ENCODE assay signal across 8 mouse cellular contexts in the genomic region with DNA sequence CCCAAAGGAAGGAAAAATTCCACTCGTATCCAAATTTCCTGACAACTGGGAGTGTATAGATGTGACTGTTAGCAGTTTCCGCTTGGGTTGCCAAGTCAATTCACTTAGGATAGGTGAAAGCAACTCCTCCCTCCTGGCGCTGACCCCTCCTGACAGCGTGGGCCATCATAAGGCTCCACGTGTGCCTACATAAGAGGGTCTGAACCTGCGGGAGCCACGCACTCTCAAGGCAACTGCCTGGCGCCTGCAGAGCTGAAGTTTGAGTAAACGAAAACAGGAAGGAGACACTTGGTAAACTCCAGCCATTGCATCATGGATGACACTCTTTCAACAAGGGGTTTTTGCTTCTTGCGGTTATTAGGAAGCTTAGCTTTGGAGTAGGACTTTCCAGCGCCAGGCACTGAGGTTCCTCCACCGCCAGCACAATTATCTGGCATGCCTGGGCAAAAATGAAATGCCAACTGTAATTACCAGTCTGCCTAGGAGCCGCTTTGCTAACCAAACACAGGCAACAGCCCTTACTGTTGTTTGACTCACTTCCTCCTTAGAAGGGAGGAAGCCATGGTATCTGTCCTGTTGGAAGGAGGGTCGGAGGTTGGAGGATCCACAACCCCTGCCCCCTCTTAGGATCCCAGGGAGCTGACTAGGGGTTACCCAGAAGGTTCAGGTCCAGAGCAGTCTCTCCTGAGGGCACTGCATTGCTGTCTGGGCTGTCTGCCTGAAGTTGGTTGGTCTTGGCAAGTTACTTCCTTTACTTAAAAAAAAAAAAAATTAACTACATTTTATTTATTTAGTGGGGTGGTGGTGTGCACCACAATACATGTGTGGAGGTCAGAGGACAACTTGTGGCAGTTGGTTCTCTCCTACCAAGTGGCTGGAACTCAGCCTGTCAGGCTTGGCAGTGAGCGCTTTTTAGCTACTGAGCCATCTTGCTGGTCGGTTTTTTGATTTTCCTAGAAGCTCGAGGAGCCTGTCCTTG. TPM values are rescaled to one million over a fixed set of nuclear protein-coding genes. Genes with fewer than 3 reads are reported as not detected.
DNase-seq lines count a peak whose midpoint lies in the region; ATAC-seq and TF ChIP-seq lines count a peak whose summit lies in the region.

No protein-coding gene starts in this region.

- no peak for TF ChIP-seq CTCF in intestine, postnatal 0 days (IDR thresholded peaks at IDR 0.05; ENCODE audit: low read depth)

- peaks cover 5% of the 10 kb centered on the region; the same call in 1 of the 2 replicates for H3K9me3 ChIP-seq in heart, embryonic 10.5 days
- H3K9me3 ChIP-seq in embryonic facial prominence, embryonic 12.5 days: 0 out of 2 replicates have a peak, but pooled peaks cover 3% of the 10 kb centered on the region
- H3K9me3 ChIP-seq in intestine, postnatal 0 days (ENCODE audit: control insufficient read depth): 0 out of 2 replicates have a peak, but pooled peaks cover 3% of the 10 kb centered on the region
- H3K9me3 ChIP-seq in stomach, embryonic 15.5 days: no peaks in the 10 kb centered on the region

- H3K27me3 ChIP-seq in heart, embryonic 10.5 days (ENCODE audit: insufficient read depth, poor library complexity, severe bottlenecking): 0 out of 2 replicates have a peak, but pooled peaks cover 9% of the 10 kb centered on the region
- 0 out of 2 replicates have a peak, but pooled peaks cover 6% of the 10 kb centered on the region for H3K27me3 ChIP-seq in embryonic facial prominence, embryonic 12.5 days
- H3K27me3 ChIP-seq in intestine, postnatal 0 days (replicated peaks; ENCODE audit: control insufficient read depth, insufficient read depth, low read length): no peaks in the 10 kb centered on the region
- no peaks in the 10 kb centered on the region for H3K27me3 ChIP-seq in stomach, embryonic 15.5 days (replicated peaks)

- H3K4me1 ChIP-seq in heart, embryonic 10.5 days: peaks cover 18% of the 10 kb centered on the region
- H3K4me1 ChIP-seq in embryonic facial prominence, embryonic 12.5 days: peaks cover 11% of the 10 kb centered on the region; the same call in 1 of the 2 replicates
- H3K4me1 ChIP-seq in intestine, postnatal 0 days (replicated peaks; ENCODE audit: control insufficient read depth, insufficient read depth, low read length): 0 out of 2 replicates have a peak, but pooled peaks cover 10% of the 10 kb centered on the region
- peaks cover 22% of the 10 kb centered on the region for H3K4me1 ChIP-seq in stomach, embryonic 15.5 days

- peak overlapping the region; percentile 73 for H3K4me3 ChIP-seq in heart, embryonic 10.5 days
- peak overlapping the region; percentile 63 for H3K4me3 ChIP-seq in embryonic facial prominence, embryonic 12.5 days
- peak overlapping the region; percentile 52 for H3K4me3 ChIP-seq in intestine, postnatal 0 days (ENCODE audit: low read depth, low read length)
- peak overlapping the region; percentile 59 for H3K4me3 ChIP-seq in stomach, embryonic 15.5 days (replicated peaks)

- no peaks in the 10 kb centered on the region for H3K36me3 ChIP-seq in heart, embryonic 10.5 days
- peaks cover 6% of the 10 kb centered on the region; the same call in 1 of the 2 replicates for H3K36me3 ChIP-seq in embryonic facial prominence, embryonic 12.5 days
- no peaks in the 10 kb centered on the region; the same call in 1 of the 2 replicates for H3K36me3 ChIP-seq in intestine, postnatal 0 days (ENCODE audit: control insufficient read depth, insufficient read depth)
- no peaks in the 10 kb centered on the region for H3K36me3 ChIP-seq in stomach, embryonic 15.5 days

- 35% methylated on average over 17 of the region's 17 CpGs for WGBS in heart, embryonic 10.5 days
- WGBS in embryonic facial prominence, embryonic 12.5 days: 35% methylated on average over 17 of the region's 17 CpGs
- 26% methylated on average over 17 of the region's 17 CpGs for WGBS in intestine, postnatal 0 days
- WGBS in stomach, embryonic 15.5 days: 29% methylated on average over 17 of the region's 17 CpGs

- H3K9ac ChIP-seq in embryonic facial prominence, embryonic 12.5 days: no peak overlapping the region
- no peak overlapping the region for H3K9ac ChIP-seq in intestine, postnatal 0 days (ENCODE audit: low read depth, low read length)
- no peak overlapping the region for H3K9ac ChIP-seq in stomach, embryonic 15.5 days

- H3K4me2 ChIP-seq in embryonic facial prominence, embryonic 12.5 days (replicated peaks): peak overlapping the region; percentile 93
- peak overlapping the region; percentile 91 for H3K4me2 ChIP-seq in intestine, postnatal 0 days (replicated peaks; ENCODE audit: low read depth)
- H3K4me2 ChIP-seq in stomach, embryonic 15.5 days: peak overlapping the region; percentile 95

- H3K27ac ChIP-seq in heart, embryonic 10.5 days: peak overlapping the region; percentile 81
- H3K27ac ChIP-seq in embryonic facial prominence, embryonic 12.5 days: no peak overlapping the region
- peak overlapping the region; percentile 72 for H3K27ac ChIP-seq in intestine, postnatal 0 days (ENCODE audit: low read depth, low read length)
- peak overlapping the region; percentile 73 for H3K27ac ChIP-seq in stomach, embryonic 15.5 days

- no peak for ATAC-seq in embryonic facial prominence, embryonic 12.5 days (ENCODE audit: insufficient number of reproducible peaks, insufficient read depth, low FRiP score, low TSS enrichment)
- ATAC-seq in intestine, postnatal 0 days: peak; percentile 22; the same call in 1 of the 2 replicates
- no peak for ATAC-seq in stomach, embryonic 15.5 days (ENCODE audit: insufficient read depth, low FRiP score, low read depth)

- intact Hi-C loops in heart, postnatal 36 days (cut with DNase I): no loop called here

- no peak for DNase-seq in heart, embryonic 10.5 days (ENCODE audit: low spot score)
- no peak for DNase-seq in heart, postnatal 36 days
- DNase-seq in CD4-positive helper T cell, adult 2 months (ENCODE audit: low read depth, low spot score): peak; percentile 74
- DNase-seq in lung, postnatal 36 days: peak; percentile 69
- DNase-seq in adrenal gland, postnatal 25 days: no peak

RNA-seq across cellular contexts. Expression of gene Orai2, which starts 1.1 kb away (rescaled TPM):
- 2.2 and 3.3 TPM in 2 replicates for polyA plus RNA-seq in heart, embryonic 10.5 days (2016; fragmentation: Nextera tagmentation; extraction: Ambion mirVana)
- total RNA-seq in heart, postnatal 36 days (2021): 1 to 10 TPM; 1.2 to 1.3 TPM
- polyA plus RNA-seq in embryonic facial prominence, embryonic 12.5 days (2016; fragmentation: Nextera tagmentation; extraction: Ambion mirVana): 12.6 and 13.1 TPM in 2 replicates
- 4.3 and 5.1 TPM in 2 replicates for polyA plus RNA-seq in intestine, postnatal 0 days (2015; fragmentation: Nextera tagmentation; extraction: Ambion mirVana)
- polyA plus RNA-seq in stomach, embryonic 15.5 days (2015; fragmentation: Nextera tagmentation; extraction: Ambion mirVana): 7.0 and 7.5 TPM in 2 replicates
- total RNA-seq in adrenal gland, postnatal 25 days (2021): 1.8 and 2.5 TPM in 2 replicates

RNA-seq across cellular contexts. Expression of gene Prkrip1, which starts 27.1 kb away (rescaled TPM):
- polyA plus RNA-seq in heart, embryonic 10.5 days (2016; fragmentation: Nextera tagmentation; extraction: Ambion mirVana): 49.2 and 56.1 TPM in 2 replicates
- total RNA-seq in heart, postnatal 36 days (2021): 10 to 100 TPM; 15.2 to 20.5 TPM
- polyA plus RNA-seq in embryonic facial prominence, embryonic 12.5 days (2016; fragmentation: Nextera tagmentation; extraction: Ambion mirVana): 54.5 and 60.2 TPM in 2 replicates
- polyA plus RNA-seq in intestine, postnatal 0 days (2015; fragmentation: Nextera tagmentation; extraction: Ambion mirVana): 37.7 and 40.0 TPM in 2 replicates
- polyA plus RNA-seq in stomach, embryonic 15.5 days (2015; fragmentation: Nextera tagmentation; extraction: Ambion mirVana): 36.8 and 41.7 TPM in 2 replicates
- 30.6 and 35.9 TPM in 2 replicates for total RNA-seq in adrenal gland, postnatal 25 days (2021)

RNA-seq across cellular contexts. Expression of gene Alkbh4, which starts 35.7 kb away (rescaled TPM):
- polyA plus RNA-seq in heart, embryonic 10.5 days (2016; fragmentation: Nextera tagmentation; extraction: Ambion mirVana): 18.0 and 21.7 TPM in 2 replicates
- 1 to 10 TPM; 4.4 to 4.7 TPM for total RNA-seq in heart, postnatal 36 days (2021)
- polyA plus RNA-seq in embryonic facial prominence, embryonic 12.5 days (2016; fragmentation: Nextera tagmentation; extraction: Ambion mirVana): 28.4 and 29.5 TPM in 2 replicates
- 11.0 and 12.6 TPM in 2 replicates for polyA plus RNA-seq in intestine, postnatal 0 days (2015; fragmentation: Nextera tagmentation; extraction: Ambion mirVana)
- 16.5 and 17.1 TPM in 2 replicates for polyA plus RNA-seq in stomach, embryonic 15.5 days (2015; fragmentation: Nextera tagmentation; extraction: Ambion mirVana)
- total RNA-seq in adrenal gland, postnatal 25 days (2021): 8.8 and 9.5 TPM in 2 replicates

RNA-seq across cellular contexts. Expression of gene Lrwd1, which starts 35.8 kb away (rescaled TPM):
- polyA plus RNA-seq in heart, embryonic 10.5 days (2016; fragmentation: Nextera tagmentation; extraction: Ambion mirVana): 31.5 and 42.2 TPM in 2 replicates
- 1 to 10 TPM; 5.7 to 6.6 TPM for total RNA-seq in heart, postnatal 36 days (2021)
- 49.1 and 50.0 TPM in 2 replicates for polyA plus RNA-seq in embryonic facial prominence, embryonic 12.5 days (2016; fragmentation: Nextera tagmentation; extraction: Ambion mirVana)
- 7.5 and 7.8 TPM in 2 replicates for polyA plus RNA-seq in intestine, postnatal 0 days (2015; fragmentation: Nextera tagmentation; extraction: Ambion mirVana)
- polyA plus RNA-seq in stomach, embryonic 15.5 days (2015; fragmentation: Nextera tagmentation; extraction: Ambion mirVana): 27.2 and 28.5 TPM in 2 replicates
- total RNA-seq in adrenal gland, postnatal 25 days (2021): 13.8 and 14.3 TPM in 2 replicates

RNA-seq across cellular contexts. Expression of gene Polr2j, which starts 55.2 kb away (rescaled TPM):
- 180 and 217 TPM in 2 replicates for polyA plus RNA-seq in heart, embryonic 10.5 days (2016; fragmentation: Nextera tagmentation; extraction: Ambion mirVana)
- total RNA-seq in heart, postnatal 36 days (2021): 10 to 100 TPM; 74.0 to 76.8 TPM
- polyA plus RNA-seq in embryonic facial prominence, embryonic 12.5 days (2016; fragmentation: Nextera tagmentation; extraction: Ambion mirVana): 230 and 234 TPM in 2 replicates
- 152 and 169 TPM in 2 replicates for polyA plus RNA-seq in intestine, postnatal 0 days (2015; fragmentation: Nextera tagmentation; extraction: Ambion mirVana)
- polyA plus RNA-seq in stomach, embryonic 15.5 days (2015; fragmentation: Nextera tagmentation; extraction: Ambion mirVana): 209 and 218 TPM in 2 replicates
- 76.9 and 82.2 TPM in 2 replicates for total RNA-seq in adrenal gland, postnatal 25 days (2021)

Comparison
In these comparisons a context has a peak if more than half of its experiments do, and no peak if none do; other contexts are left out.
1. DNase-seq: peak in CD4-positive helper T cell, adult 2 months (single experiment) and lung, postnatal 36 days (single experiment); none in heart, embryonic 10.5 days (single experiment), heart, postnatal 36 days (0 of 2) and adrenal gland, postnatal 25 days (single experiment).
2. Peak in every context shown above with its lines, with median percentiles within 50 percentile points of each other: H3K4me3 ChIP-seq and H3K4me2 ChIP-seq.